ENCODE assay signal across 21 mouse cellular contexts in genomic region chr11:84353058-84353726, GRCm38 (mm10).
DNase-seq lines count a peak whose midpoint lies in the region; ATAC-seq lines count a peak whose summit lies in the region.
"Had no signal": no experiment of that assay in that cellular context is flagged by ENCODE, and none has a peak within 500 bp of the region (broad histone marks: within the 10 kb centered on the region; RNA-seq: fewer than 3 reads in every experiment).

No protein-coding gene starts in this region.

- H3K4me2 ChIP-seq in liver, embryonic 16.5 days (ENCODE audit: low read depth, low read length): no peak overlapping the region
- no peak overlapping the region for H3K4me2 ChIP-seq in liver, embryonic 11.5 days
- H3K4me2 ChIP-seq: embryonic facial prominence, embryonic 13.5 days; forebrain, embryonic 12.5 days; hindbrain, embryonic 15.5 days; limb, embryonic 15.5 days; lung, embryonic 14.5 days; midbrain, embryonic 13.5 days had no signal

- WGBS in liver, embryonic 16.5 days (ENCODE audit: insufficient replicate concordance): 71% methylated on average over 7 of the region's 7 CpGs
- WGBS in liver, embryonic 11.5 days: 86% methylated on average over 7 of the region's 7 CpGs

- no peaks in the 10 kb centered on the region for H3K36me3 ChIP-seq in liver, embryonic 16.5 days (ENCODE audit: control insufficient read depth, insufficient read depth)
- no peaks in the 10 kb centered on the region for H3K36me3 ChIP-seq in liver, embryonic 11.5 days (ENCODE audit: control insufficient read depth, insufficient read depth, low read length)
- H3K36me3 ChIP-seq: forebrain, embryonic 12.5 days; hindbrain, embryonic 15.5 days; limb, embryonic 15.5 days; midbrain, embryonic 13.5 days had no signal

- H3K4me3 ChIP-seq in liver, embryonic 16.5 days (ENCODE audit: low read depth, low read length): no peak overlapping the region
- H3K4me3 ChIP-seq in liver, embryonic 11.5 days (ENCODE audit: low read depth, low read length): no peak overlapping the region
- H3K4me3 ChIP-seq: embryonic facial prominence, embryonic 13.5 days; erythroblast, embryonic 14.5 days; forebrain, embryonic 12.5 days; hindbrain, embryonic 15.5 days; limb, embryonic 15.5 days; midbrain, embryonic 13.5 days had no signal

- peak; percentile 18 for DNase-seq in embryo, embryonic 10.5 days (ENCODE audit: low spot score)
- DNase-seq in embryo, embryonic 10 days (ENCODE audit: low spot score): no peak
- no peak for DNase-seq in liver, embryonic 11.5 days (ENCODE audit: low spot score)
- peak; percentile 70 to 76 for DNase-seq in kidney, adult 8-10 months
- DNase-seq in kidney, postnatal 36 days: peak; percentile 67 to 80
- DNase-seq in thymus, postnatal 4 days: no peak
- no peak for DNase-seq in B cell, adult 2 months
- DNase-seq: cerebellum, adult 11 months; cerebellum, postnatal 10 days; embryo, embryonic 11 days; heart, postnatal 4 days; left cerebral cortex, postnatal 4 days; lung, embryonic 14.5 days had no signal

- no peaks in the 10 kb centered on the region for H3K9me3 ChIP-seq in liver, embryonic 16.5 days (replicated peaks; ENCODE audit: control insufficient read depth, low read length)
- H3K9me3 ChIP-seq in liver, embryonic 11.5 days (ENCODE audit: control insufficient read depth, low read length): no peaks in the 10 kb centered on the region
- H3K9me3 ChIP-seq: embryonic facial prominence, embryonic 13.5 days; forebrain, embryonic 12.5 days; hindbrain, embryonic 15.5 days; limb, embryonic 15.5 days; midbrain, embryonic 13.5 days had no signal

- ATAC-seq in liver, embryonic 16.5 days (ENCODE audit: low read depth): peak; percentile 74
- ATAC-seq in liver, embryonic 11.5 days (replicated peaks; ENCODE audit: low FRiP score): no peak
- ATAC-seq: midbrain, embryonic 13.5 days had no signal

- no peak overlapping the region for H3K27ac ChIP-seq in liver, embryonic 16.5 days (ENCODE audit: low read length)
- H3K27ac ChIP-seq in liver, embryonic 11.5 days (ENCODE audit: low read depth, low read length): no peak overlapping the region
- H3K27ac ChIP-seq: embryonic facial prominence, embryonic 13.5 days; forebrain, embryonic 12.5 days; hindbrain, embryonic 15.5 days; limb, embryonic 15.5 days; midbrain, embryonic 13.5 days; stomach, postnatal 0 days had no signal

- no peak overlapping the region for H3K9ac ChIP-seq in liver, embryonic 16.5 days (ENCODE audit: low read depth, low read length)
- no peak overlapping the region for H3K9ac ChIP-seq in liver, embryonic 11.5 days (ENCODE audit: low read depth, low read length)
- H3K9ac ChIP-seq: embryonic facial prominence, embryonic 13.5 days; forebrain, embryonic 12.5 days; hindbrain, embryonic 15.5 days; limb, embryonic 15.5 days; lung, embryonic 14.5 days; midbrain, embryonic 13.5 days had no signal

- H3K4me1 ChIP-seq in liver, embryonic 16.5 days (ENCODE audit: control insufficient read depth, low read depth, low read length): peaks cover 5% of the 10 kb centered on the region; the same call in 1 of the 2 replicates
- H3K4me1 ChIP-seq in liver, embryonic 11.5 days (replicated peaks; ENCODE audit: control insufficient read depth, insufficient read depth, low read length): peaks cover 17% of the 10 kb centered on the region; the same call in 1 of the 2 replicates
- H3K4me1 ChIP-seq: limb, embryonic 15.5 days had no signal

- H3K27me3 ChIP-seq in liver, embryonic 16.5 days (ENCODE audit: control insufficient read depth, insufficient read depth, low read depth, low read length): no peaks in the 10 kb centered on the region
- no peaks in the 10 kb centered on the region for H3K27me3 ChIP-seq in liver, embryonic 11.5 days (replicated peaks; ENCODE audit: control insufficient read depth, insufficient read depth, low read length)
- H3K27me3 ChIP-seq: embryonic facial prominence, embryonic 13.5 days; forebrain, embryonic 12.5 days; hindbrain, embryonic 15.5 days; limb, embryonic 15.5 days; midbrain, embryonic 13.5 days had no signal

Comparison
In these comparisons a context has a peak if more than half of its experiments do, and no peak if none do; other contexts are left out.
1. DNase-seq: peak in embryo, embryonic 10.5 days (single experiment), kidney, adult 8-10 months (2 of 2) and kidney, postnatal 36 days (2 of 2); none in embryo, embryonic 10 days (single experiment), liver, embryonic 11.5 days (single experiment), thymus, postnatal 4 days (single experiment) and B cell, adult 2 months (0 of 2).